Mouse (Mus musculus) T-helper 2 cell (primary cell): ENCODE measurements at regions not wholly inside any gene's neighbourhood (a gene's known extent, or its start where the extent isn't known, plus 50 kb on each side); places are given as distances from the start of the nearest gene placed in this dataset.
"Not testable (repeated sequence)": the region's sequence is repeated elsewhere in the genome, so short reads cannot be mapped to it uniquely, and the experiment has no call there.

ENCODE experiments used
- in situ Hi-C: fragments of 300-600 bp; cut with MboI, MseI; formaldehyde crosslinking; loops from one replicate; pipeline ENCODE4 v1.15.1; 2025; ENCODE audit warnings: high pct_unique_total_duplicates

DNA sequence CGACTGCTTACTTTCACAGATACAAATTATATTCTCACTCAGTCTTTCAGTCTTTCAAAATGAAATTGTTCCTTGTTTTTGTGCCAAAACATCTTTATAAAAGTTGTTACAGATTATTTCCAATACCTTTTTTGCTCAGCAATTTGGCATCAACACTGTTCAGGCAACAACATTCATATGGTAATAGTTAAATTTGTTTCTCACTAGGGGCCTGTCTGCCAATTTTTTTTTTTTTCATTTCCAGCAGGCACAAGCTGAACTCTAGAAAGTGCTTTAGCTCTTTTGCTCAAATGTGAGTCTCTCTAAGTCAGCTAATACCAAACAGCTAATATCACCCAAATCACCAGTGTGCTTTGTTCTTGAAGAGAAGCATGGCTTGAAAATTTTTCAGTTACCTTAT, 199.4 kb downstream of the Antxr2 start:
- in situ Hi-C loops: no loop called here

DNA sequence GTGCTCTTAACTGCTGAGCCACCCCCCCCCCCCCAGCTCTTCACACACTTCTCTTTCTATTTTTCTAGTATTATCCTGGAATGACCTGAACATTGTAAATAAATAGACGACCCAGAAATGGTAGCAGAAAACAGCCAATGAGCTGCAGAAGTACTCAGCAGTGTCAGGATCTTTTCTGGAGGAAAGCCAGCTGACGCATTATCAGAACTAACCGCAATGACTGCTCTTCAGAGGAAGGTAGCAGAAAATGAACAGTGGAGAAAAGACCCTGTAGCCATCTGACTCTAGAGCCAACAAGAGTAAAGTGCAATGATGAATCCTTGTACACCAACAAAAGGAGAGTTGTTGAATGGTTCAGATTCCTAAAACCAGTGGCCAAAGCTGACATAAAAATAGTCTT, 213.4 kb downstream of the Antxr2 start:
- in situ Hi-C loops: no loop called here

DNA sequence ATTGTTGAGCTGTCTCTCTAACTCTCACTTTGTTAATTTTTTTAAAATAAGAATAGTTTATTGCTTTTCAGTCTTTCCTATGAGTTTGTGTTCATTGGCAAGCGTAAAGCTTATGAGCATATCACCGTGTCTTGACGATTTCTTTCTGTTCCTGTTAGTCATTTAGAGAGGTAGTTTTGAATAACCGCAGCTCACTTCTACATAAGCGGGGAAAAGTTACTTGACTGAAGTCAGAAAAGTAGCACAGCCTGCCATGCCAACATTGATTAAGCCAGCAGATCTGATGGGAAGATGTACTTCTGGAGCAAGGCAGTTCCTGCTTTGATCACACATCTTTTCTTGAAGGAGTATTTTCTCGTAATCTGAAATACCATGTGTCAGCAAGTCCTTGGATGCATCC, 215.5 kb downstream of the Antxr2 start:
- in situ Hi-C loops: no loop called here

DNA sequence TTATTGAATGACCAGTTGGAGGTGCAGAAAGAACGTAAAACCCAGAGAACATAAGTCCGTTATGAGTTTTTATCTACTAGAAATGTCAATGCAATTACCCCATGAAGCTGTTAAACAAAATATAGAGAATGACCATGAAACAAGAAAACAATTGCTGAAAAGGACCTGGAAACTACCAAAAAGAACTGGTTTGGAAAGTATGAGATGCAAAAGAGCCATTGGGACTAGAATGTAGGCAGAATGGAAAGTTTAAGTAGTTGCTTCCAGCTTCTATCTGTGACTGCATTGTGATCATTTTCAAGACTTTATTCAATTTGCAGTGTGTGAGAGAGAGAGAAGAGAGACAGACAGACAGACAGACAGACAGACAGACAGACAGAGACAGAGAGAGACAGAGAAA, 216.1 kb downstream of the Antxr2 start:
- in situ Hi-C loops: no loop called here

DNA sequence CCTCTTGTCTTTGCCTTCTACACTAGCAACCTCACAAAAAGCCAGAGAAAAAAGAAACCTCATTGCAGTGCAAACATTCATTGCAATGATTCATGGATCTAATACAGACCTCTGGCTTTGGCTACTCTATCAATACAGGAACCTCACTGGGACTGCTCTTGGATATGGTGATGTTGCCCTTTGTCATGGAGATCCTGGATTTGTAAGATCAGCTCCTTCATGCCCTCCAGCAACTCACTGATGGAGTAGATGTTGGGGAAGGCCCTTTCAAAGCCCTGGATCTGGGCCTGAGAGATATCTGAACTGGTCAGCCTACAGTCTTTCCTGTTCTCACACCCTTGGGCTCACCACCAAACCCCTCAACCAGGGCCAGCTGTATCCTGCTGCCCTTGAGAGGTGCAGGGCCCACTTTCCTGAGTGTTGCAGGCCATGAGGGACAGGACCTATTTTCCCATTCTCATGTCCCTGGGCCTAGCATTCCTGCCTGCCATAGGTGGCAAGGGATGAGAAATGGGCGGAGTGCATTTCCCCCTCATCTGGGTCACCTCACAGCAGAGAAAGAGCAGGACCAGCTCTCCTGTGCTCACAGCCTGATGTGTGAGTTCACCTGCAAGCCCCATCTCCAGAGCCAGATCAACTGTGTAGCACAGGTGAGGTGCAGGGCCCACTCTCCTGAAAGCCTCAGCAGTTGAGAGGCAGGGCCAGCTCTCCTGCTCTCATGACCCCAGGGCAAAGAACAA, 218.1 kb downstream of the Antxr2 start:
- in situ Hi-C loops: no loop called here

DNA sequence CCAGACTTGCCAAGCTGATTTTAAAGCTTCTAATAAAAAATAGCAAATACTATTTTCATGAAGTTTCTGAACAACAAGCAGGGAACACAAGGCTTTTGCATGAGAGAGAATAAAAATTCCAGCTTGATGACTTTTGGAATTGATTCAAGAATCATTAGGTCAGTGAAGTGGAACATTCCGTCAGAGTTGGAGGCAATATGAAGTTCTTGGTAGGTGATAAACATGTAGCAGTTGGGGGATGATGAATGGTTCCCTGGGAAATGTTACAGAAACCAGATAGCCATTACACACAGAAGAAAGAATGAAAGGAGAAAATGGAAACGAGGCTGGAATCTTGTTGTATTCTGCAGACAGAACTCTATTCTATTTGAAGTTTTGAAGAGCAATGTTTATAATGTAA, 221.8 kb downstream of the Antxr2 start:
- in situ Hi-C loops: loop anchor here (10.0 kb wide), 1 partner anchor 636 kb away; no protein-coding TSS in a partner anchor

GRCm38 (mm10) chr5:97807171-97807570, 223.7 kb downstream of the Antxr2 start:
- in situ Hi-C loops: loop anchor here (10.0 kb wide), 1 partner anchor 638 kb away; no protein-coding TSS in a partner anchor

GRCm38 (mm10) chr5:97806754-97807153, 224.1 kb downstream of the Antxr2 start:
- in situ Hi-C loops: loop anchor here (10.0 kb wide), 1 partner anchor 638 kb away; no protein-coding TSS in a partner anchor

GRCm38 (mm10) chr5:97800017-97800416, 230.8 kb downstream of the Antxr2 start:
- in situ Hi-C loops: loop anchor here (10.0 kb wide), 1 partner anchor 645 kb away; no protein-coding TSS in a partner anchor

GRCm38 (mm10) chr5:97788175-97788574, 242.7 kb downstream of the Antxr2 start:
- in situ Hi-C loops: no loop called here

DNA sequence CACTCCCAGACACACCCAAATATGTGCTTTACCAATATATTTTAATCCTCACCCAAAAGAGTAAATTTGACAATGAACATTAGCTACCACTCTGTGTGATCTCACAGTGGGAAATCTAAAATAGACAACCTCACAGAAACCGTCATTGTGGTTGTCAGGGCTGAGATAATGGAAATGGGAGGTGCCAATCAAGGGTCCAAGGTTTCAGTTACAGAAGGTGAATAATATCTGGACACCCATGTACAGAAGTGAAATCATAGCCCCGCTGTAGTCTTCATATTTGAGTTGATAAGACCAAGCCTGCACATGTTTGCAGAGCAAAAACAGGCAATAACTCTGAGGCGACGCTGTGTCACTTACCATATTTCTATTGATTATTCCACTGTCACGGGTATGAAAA, 243.8 kb downstream of the Antxr2 start:
- in situ Hi-C loops: no loop called here

DNA sequence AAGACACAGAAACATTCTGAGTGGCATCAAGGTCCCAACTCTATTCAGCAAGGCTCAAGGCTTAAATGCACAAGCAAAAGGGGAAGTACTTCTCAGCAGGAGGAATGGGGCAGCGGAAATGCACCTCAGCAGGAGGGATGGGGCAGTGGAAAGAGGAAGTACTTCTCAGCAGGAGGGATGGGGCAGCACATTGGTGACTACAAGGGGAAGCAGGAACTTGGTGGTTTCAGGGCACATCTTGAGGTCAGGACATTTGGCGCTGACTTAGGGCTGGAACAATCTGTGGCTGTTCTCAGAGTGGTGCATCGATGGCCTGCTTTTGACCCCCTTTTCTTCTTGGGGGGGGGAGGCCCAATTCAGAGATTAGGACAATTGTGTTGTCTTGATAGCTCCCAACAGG, 255.7 kb downstream of the Antxr2 start:
- in situ Hi-C loops: not testable (repeated sequence)

- in situ Hi-C loops: not testable (repeated sequence)
These were observed 257.4 kb downstream of the Antxr2 start for GRCm38 (mm10) chr5:97773451-97773850.

DNA sequence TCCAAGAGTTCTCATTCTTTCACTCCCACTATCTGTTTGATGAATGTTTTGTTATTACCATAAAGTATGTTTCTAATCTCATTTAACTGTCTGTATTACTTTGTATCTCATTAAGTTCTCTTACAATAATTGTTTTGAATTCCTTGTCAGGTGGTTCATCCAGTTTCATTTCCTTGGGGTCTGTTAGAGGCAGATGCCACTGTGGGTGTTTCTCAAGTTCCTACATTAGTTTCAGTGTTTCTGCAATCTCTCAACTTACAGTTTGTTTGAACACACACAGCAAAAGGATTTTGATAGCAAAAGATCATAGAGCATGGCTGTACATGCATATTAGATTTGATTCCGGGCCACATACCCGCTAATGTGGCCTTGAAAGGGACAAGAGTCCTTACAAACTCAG, 280.5 kb upstream of the Gk2 start:
- in situ Hi-C loops: no loop called here

DNA sequence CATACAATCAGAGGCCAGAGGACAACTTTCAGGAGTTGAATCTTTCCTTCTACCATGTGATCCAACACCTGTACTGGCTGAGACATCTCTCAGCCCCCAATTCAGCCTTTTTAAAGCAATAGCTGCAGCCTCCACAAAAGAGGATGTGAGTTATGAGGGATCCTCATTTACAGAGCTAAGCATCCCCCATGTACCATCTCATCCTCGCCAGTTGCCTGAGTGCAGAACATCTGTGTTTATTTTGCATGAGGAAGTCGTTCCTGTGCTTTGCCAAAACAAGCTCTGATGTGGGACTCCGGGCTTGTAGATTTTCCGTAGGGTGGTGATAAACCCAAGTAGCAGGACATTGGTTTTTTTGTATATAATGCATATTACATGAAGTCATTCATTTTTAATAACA, 274.1 kb upstream of the Gk2 start:
- in situ Hi-C loops: no loop called here

- in situ Hi-C loops: not testable (repeated sequence)
These were observed 262.5 kb upstream of the Gk2 start for GRCm38 (mm10) chr5:97719364-97719763.

DNA sequence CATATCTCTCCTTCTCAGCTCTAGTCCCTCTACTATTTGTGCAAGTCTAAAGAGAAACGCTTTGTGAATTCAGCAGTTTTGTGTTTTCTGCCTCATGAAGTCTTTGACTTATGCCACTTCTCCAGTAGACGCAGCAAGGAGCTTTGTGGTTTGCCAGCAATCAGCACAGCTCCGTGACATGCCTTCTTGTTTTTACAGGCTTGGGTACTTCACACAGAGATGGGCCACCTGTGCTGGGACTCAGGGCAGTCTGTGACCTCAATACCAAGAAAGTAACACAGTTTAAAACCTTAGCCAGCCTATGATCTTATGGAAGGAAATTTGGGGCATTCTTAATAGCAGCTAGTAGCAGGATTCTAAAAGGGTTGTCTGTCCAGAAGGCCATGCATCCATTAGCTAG, 248.4 kb upstream of the Gk2 start:
- in situ Hi-C loops: no loop called here

- in situ Hi-C loops: no loop called here
These were observed 243.7 kb upstream of the Gk2 start for GRCm38 (mm10) chr5:97700507-97700906.

GRCm38 (mm10) chr5:97697581-97698134, 240.8 kb upstream of the Gk2 start:
- in situ Hi-C loops: no loop called here

- in situ Hi-C loops: no loop called here
These were observed 236.6 kb upstream of the Gk2 start for GRCm38 (mm10) chr5:97693333-97693940.

GRCm38 (mm10) chr5:97685443-97685842, 228.6 kb upstream of the Gk2 start:
- in situ Hi-C loops: no loop called here

GRCm38 (mm10) chr5:97684592-97685258, 227.9 kb upstream of the Gk2 start:
- in situ Hi-C loops: no loop called here
